Mouse (Mus musculus): ENCODE results near the gene Abt1. TPM values are rescaled to one million over a fixed set of nuclear protein-coding genes. Genes with fewer than 3 reads are reported as not detected.

Abt1 gene
- total and polyA plus RNA-seq, 2 experiments from 2014 or later = 4.9 to 5.2 TPM

DNA sequence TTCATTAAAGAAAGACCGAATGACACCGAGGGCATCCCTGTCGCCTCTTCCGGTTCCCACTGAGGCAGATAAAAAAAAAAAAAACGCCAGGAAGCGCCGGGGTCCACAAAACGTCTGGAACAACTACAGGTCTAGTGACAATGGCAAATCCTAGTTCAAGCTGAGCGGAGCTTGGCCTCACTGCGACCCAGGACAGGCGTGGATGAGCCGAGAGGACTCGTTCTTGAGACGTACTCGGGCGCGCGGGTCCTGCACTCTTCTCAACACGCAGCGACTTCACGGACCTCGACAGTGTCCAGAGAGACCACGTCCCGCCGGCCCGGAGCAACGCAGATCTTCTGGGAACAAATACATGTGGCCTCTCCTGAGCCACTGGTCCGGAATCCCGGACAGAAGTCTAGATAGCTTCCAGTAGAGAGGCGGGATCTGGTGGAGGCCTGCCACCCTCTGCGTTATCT, 27.4 kb downstream of the Abt1 start:
- TF ChIP-seq CTCF (IDR thresholded peaks at IDR 0.05) = no peak
- under 1% methylated on average over 31 of the region's 31 CpGs for WGBS
- Histone ChIP-seq H3K9me3 (ENCODE audit: low read length) (no peaks in the 10 kb centered on the region; the same call in 1 of the 2 replicates), H3K27ac (ENCODE audit: low read depth, low read length) (no peak overlapping the region), H3K27me3 (ENCODE audit: insufficient read depth, low read length) (peaks cover 39% of the 10 kb centered on the region), H3K4me2 (ENCODE audit: low read depth, low read length, poor library complexity, severe bottlenecking) (peak overlapping the region; percentile 67), H3K4me1 (ENCODE audit: insufficient read depth, low read length) (peaks cover 3% of the 10 kb centered on the region; the same call in 1 of the 2 replicates), H3K9ac (replicated peaks; ENCODE audit: low read length, poor library complexity, severe bottlenecking) (no peak overlapping the region; the same call in 1 of the 2 replicates), H3K36me3 (ENCODE audit: insufficient read depth, low read length) (no peaks in the 10 kb centered on the region), H3K4me3 (ENCODE audit: low read depth, low read length) (peak overlapping the region; percentile 38)
- DNase-seq (ENCODE audit: low spot score) (no peak), ATAC-seq (ENCODE audit: low FRiP score) (no peak)

DNA sequence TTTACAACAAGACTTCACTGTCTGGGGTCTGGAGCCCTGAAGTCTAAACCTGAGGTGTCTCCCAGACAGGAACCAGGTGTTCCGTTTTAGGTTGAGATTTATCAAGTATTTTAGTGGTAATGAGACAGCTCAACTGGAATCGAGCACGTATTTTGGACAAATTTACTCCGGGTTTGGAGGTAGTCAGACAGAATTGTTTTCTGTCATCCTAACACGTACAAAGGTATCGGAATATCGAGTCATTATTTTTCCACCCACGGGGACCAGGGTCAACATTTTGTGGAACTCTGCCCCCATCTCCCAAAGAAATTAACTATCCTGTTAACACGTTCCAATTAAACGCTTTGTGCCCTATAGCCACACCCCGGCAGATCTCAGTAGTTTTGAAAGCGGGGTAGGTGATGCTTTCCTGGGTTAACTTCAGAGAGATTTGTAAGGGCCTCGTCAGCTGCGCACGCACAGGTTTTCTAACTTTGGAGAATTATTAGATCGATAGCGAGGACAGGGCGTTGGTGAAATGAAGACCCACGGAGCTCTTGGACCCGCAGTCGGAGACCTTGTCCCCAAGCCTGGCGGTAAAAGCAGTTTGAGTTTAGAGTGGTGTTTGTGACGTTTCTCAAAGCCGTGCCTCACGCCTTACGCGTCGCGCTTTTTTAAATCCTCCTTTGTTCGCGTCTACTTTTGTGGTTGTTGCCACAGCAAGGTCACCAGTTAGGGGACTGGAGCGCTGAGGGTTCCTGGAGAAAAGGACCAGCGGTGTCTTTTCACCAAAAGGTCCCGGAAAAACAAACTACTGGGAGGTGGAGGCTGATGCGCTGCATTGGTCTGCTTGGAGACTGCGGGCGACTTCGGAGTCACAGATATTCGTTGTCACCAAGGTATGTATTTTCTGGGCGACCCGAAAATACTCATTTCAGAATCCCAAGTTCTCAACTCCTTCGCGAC, 28.1 kb downstream of the Abt1 start:
- no peaks in the 10 kb centered on the region for H3K9me3 ChIP-seq (ENCODE audit: low read length)
- ATAC-seq (ENCODE audit: low FRiP score) (no peak), DNase-seq (ENCODE audit: low spot score) (no peak)
- peak overlapping the region; percentile 38 for H3K4me3 ChIP-seq (ENCODE audit: low read depth, low read length)
- no peaks in the 10 kb centered on the region for H3K36me3 ChIP-seq (ENCODE audit: insufficient read depth, low read length)
- no peak overlapping the region for H3K27ac ChIP-seq (ENCODE audit: low read depth, low read length)
- peak overlapping the region; percentile 67 for H3K4me2 ChIP-seq (ENCODE audit: low read depth, low read length, poor library complexity, severe bottlenecking)
- H3K4me1 ChIP-seq (ENCODE audit: insufficient read depth, low read length) = peaks cover 3% of the 10 kb centered on the region; the same call in 1 of the 2 replicates
- H3K9ac ChIP-seq (replicated peaks; ENCODE audit: low read length, poor library complexity, severe bottlenecking) = no peak overlapping the region; the same call in 1 of the 2 replicates
- TF ChIP-seq CTCF (IDR thresholded peaks at IDR 0.05) = no peak
- peaks cover 39% of the 10 kb centered on the region for H3K27me3 ChIP-seq (ENCODE audit: insufficient read depth, low read length)
- 3% methylated on average over 43 of the region's 43 CpGs for WGBS

DNA sequence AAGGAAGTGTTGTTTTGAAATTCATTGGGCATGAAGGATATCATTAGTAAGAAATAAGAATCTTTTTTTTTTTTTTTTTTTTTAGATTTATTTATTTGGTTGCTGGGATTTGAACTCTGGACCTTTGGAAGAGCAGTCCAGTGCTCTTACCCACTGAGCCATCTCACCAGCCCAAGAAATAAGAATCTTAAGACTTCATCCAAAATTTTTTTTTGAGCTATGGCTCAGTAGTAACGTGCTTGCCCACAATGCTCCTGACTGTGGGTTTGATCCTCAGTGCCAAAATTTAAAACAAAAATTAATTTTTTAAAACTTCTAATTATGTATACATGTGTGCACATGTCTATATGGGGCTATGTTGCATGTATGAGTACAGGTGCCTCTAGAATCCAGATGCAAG, 36.1 kb downstream of the Abt1 start:
- Histone ChIP-seq H3K9me3 (ENCODE audit: low read length) (no peaks in the 10 kb centered on the region), H3K4me2 (ENCODE audit: low read depth, low read length, poor library complexity, severe bottlenecking) (no peak overlapping the region), H3K27ac (ENCODE audit: low read depth, low read length) (no peak overlapping the region), H3K4me3 (ENCODE audit: low read depth, low read length) (no peak overlapping the region), H3K27me3 (ENCODE audit: insufficient read depth, low read length) (no peaks in the 10 kb centered on the region), H3K36me3 (ENCODE audit: insufficient read depth, low read length) (no peaks in the 10 kb centered on the region), H3K9ac (replicated peaks; ENCODE audit: low read length, poor library complexity, severe bottlenecking) (no peak overlapping the region), H3K4me1 (ENCODE audit: insufficient read depth, low read length) (no peaks in the 10 kb centered on the region)
- TF ChIP-seq CTCF (IDR thresholded peaks at IDR 0.05) = no peak
- no peak for DNase-seq (ENCODE audit: low spot score)
- no peak for ATAC-seq (ENCODE audit: low FRiP score)
- WGBS = 80% methylated on average over 1 of the region's 1 CpGs

DNA sequence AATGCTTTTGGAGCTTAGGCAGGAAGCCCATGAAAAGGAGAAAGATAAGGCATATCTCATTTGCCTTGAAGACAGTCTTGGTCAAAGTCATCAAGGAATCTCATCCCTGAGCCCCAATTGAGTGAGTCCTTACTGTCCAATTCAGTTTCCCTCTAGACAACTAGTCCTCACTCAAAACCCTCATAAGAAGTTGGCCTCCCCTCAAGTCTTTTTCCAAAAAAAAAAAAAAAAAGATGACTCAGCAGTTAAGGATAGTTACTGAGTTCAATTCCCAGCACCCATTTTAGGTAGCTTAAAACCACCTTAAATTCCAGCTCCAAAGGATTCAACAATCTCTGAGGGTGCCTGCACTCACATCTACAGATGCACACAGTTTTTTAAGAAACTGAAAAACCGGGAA, 40.5 kb downstream of the Abt1 start:
- H3K4me1 ChIP-seq (ENCODE audit: insufficient read depth, low read length) = no peaks in the 10 kb centered on the region
- no peak overlapping the region for H3K27ac ChIP-seq (ENCODE audit: low read depth, low read length)
- no peaks in the 10 kb centered on the region for H3K27me3 ChIP-seq (ENCODE audit: insufficient read depth, low read length)
- no peak overlapping the region for H3K4me2 ChIP-seq (ENCODE audit: low read depth, low read length, poor library complexity, severe bottlenecking)
- DNase-seq (ENCODE audit: low spot score) (no peak), ATAC-seq (ENCODE audit: low FRiP score) (no peak)
- no peak overlapping the region for H3K9ac ChIP-seq (replicated peaks; ENCODE audit: low read length, poor library complexity, severe bottlenecking)
- WGBS = 50% methylated on average over 1 of the region's 1 CpGs
- H3K4me3 ChIP-seq (ENCODE audit: low read depth, low read length) = no peak overlapping the region
- no peaks in the 10 kb centered on the region for H3K9me3 ChIP-seq (ENCODE audit: low read length)
- no peak for TF ChIP-seq CTCF (IDR thresholded peaks at IDR 0.05)
- H3K36me3 ChIP-seq (ENCODE audit: insufficient read depth, low read length) = no peaks in the 10 kb centered on the region

DNA sequence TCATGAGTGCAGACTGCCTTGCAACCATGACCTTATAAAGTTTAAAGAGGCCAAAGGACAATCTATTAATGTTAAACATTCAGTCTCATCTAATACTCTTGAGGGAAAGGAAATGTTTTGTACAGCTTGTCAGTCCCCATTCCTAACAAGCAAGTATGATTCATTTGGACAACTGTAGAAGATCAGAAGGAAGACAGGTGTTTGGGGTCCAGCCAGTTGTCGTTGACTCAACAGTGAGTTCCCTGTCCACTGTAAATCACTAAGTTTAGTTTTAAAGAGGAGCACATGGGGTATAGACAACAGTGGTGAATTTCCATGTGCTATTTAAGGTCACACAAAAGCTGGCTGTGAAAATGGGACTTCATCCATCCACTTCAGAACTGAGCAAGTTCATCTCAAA, 51.2 kb downstream of the Abt1 start:
- ATAC-seq (ENCODE audit: low FRiP score) = no peak
- WGBS = 81% methylated on average over 1 of the region's 1 CpGs
- H3K9ac ChIP-seq (replicated peaks; ENCODE audit: low read length, poor library complexity, severe bottlenecking) = no peak overlapping the region

DNA sequence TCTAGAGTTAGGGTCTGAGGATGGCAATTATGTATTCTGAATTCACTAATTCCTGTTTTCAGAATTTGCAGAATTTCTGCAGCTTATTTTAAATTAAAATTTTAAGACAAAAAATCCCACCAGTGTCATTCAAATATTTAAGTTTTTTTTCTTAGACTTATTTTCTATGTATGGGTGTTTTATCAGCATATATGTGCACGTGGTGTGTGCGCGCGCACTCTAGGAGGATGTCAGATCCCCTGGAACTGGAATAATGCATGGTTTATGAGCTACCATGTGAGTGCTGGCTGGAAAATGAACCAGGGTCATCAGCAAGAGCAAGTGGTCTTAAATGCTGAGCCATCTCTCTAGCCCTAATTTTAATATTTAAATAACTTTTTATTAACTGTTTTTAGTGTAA, 53.6 kb downstream of the Abt1 start:
- DNase-seq (ENCODE audit: low spot score) (no peak), ATAC-seq (ENCODE audit: low FRiP score) (no peak)
- peaks cover 11% of the 10 kb centered on the region; the same call in 1 of the 2 replicates for H3K4me1 ChIP-seq (ENCODE audit: insufficient read depth, low read length)
- 87% methylated on average over 4 of the region's 4 CpGs for WGBS
- H3K9ac ChIP-seq (replicated peaks; ENCODE audit: low read length, poor library complexity, severe bottlenecking) = no peak overlapping the region
- H3K4me3 ChIP-seq (ENCODE audit: low read depth, low read length) = peak overlapping the region; percentile 67
- H3K4me2 ChIP-seq (ENCODE audit: low read depth, low read length, poor library complexity, severe bottlenecking) = peak overlapping the region; percentile 70
- no peaks in the 10 kb centered on the region for H3K9me3 ChIP-seq (ENCODE audit: low read length)
- no peaks in the 10 kb centered on the region for H3K36me3 ChIP-seq (ENCODE audit: insufficient read depth, low read length)
- no peak for TF ChIP-seq CTCF (IDR thresholded peaks at IDR 0.05)
- H3K27me3 ChIP-seq (ENCODE audit: insufficient read depth, low read length) = no peaks in the 10 kb centered on the region
- H3K27ac ChIP-seq (ENCODE audit: low read depth, low read length) = no peak overlapping the region

More for the DNA sequence above, 51.2 kb downstream of the Abt1 start:
- Histone ChIP-seq H3K4me3 (ENCODE audit: low read depth, low read length) (no peak overlapping the region), H3K9me3 (ENCODE audit: low read length) (no peaks in the 10 kb centered on the region), H3K4me2 (ENCODE audit: low read depth, low read length, poor library complexity, severe bottlenecking) (no peak overlapping the region), H3K36me3 (ENCODE audit: insufficient read depth, low read length) (no peaks in the 10 kb centered on the region), H3K27ac (ENCODE audit: low read depth, low read length) (no peak overlapping the region), H3K4me1 (ENCODE audit: insufficient read depth, low read length) (peaks cover 3% of the 10 kb centered on the region; the same call in 1 of the 2 replicates), H3K27me3 (ENCODE audit: insufficient read depth, low read length) (no peaks in the 10 kb centered on the region)
- no peak for TF ChIP-seq CTCF (IDR thresholded peaks at IDR 0.05)
- DNase-seq (ENCODE audit: low spot score) = no peak

All from midbrain, postnatal 0 days (tissue).